Mouse (Mus musculus) ES-E14 (cell line): ENCODE results near the gene Gng3. TPM values are rescaled to one million over a fixed set of nuclear protein-coding genes. Genes with fewer than 3 reads are reported as not detected.
A peak's percentile ranks its signal among the peaks of the same experiment; 100 is the strongest.

Experiments
- DNase-seq: peaks from one replicate; pipeline ENCODE4 v3.0.0-alpha.2; 2013; ENCODE audit warnings: low read depth, low spot score
- H3K27ac ChIP-seq: 2 replicates; pipeline ENCODE4 v1.5.1; 2012; ENCODE audit warnings: low read depth, mild to moderate bottlenecking, low read length, moderate library complexity, mixed read lengths; ENCODE audit not compliant: poor library complexity, insufficient read depth, severe bottlenecking
- H3K36me3 ChIP-seq: 2 replicates; pipeline ENCODE4 v1.6.1; 2012; ENCODE audit warnings: mild to moderate bottlenecking, low read length, moderate library complexity, mixed read lengths; ENCODE audit not compliant: control insufficient read depth, poor library complexity, insufficient read depth, severe bottlenecking
- H3K4me1 ChIP-seq, 2 experiments: fragments of 150-350 bp in 1 of 2; sonication (generic) in 1 of 2; 2 replicates each; pipeline ENCODE4 v1.6.1; 2012; ENCODE audit warnings: low read length in 2 of 2, mild to moderate bottlenecking in 1 of 2, mixed read lengths in 1 of 2; ENCODE audit not compliant: control insufficient read depth in 2 of 2, insufficient read depth in 2 of 2, poor library complexity in 1 of 2
- H3K4me3 ChIP-seq, 2 experiments: fragments of 150-350 bp in 1 of 2; sonication (generic) in 1 of 2; 2 replicates each; pipeline ENCODE4 v1.5.1; 2012; ENCODE audit warnings: low read length in 2 of 2, low read depth in 1 of 2, mild to moderate bottlenecking in 1 of 2, mixed read lengths in 1 of 2; ENCODE audit not compliant: insufficient read depth in 1 of 2, poor library complexity in 1 of 2, severe bottlenecking in 1 of 2
- H3K9ac ChIP-seq: 2 replicates; pipeline ENCODE4 v1.6.1; 2012; ENCODE audit warnings: low read depth, mild to moderate bottlenecking, low read length, mixed read lengths; ENCODE audit not compliant: poor library complexity, insufficient read depth, severe bottlenecking
- H3K9me3 ChIP-seq: fragments of 150-350 bp; sonication (generic); 2 replicates; pipeline ENCODE4 v1.6.1; 2012; ENCODE audit warnings: low read depth, mild to moderate bottlenecking, low read length; ENCODE audit not compliant: control insufficient read depth, insufficient read depth
- CHD2 ChIP-seq: IDR thresholded peaks from 2 replicates; pipeline ENCODE4 v1.6.1; 2014; ENCODE audit warnings: mild to moderate bottlenecking, low read depth, low read length, inconsistent platforms
- HCFC1 ChIP-seq: IDR thresholded peaks from 2 replicates; pipeline ENCODE4 v1.6.1; 2012; ENCODE audit warnings: low read length, inconsistent platforms, borderline replicate concordance; ENCODE audit not compliant: insufficient read depth
- MAFK ChIP-seq: IDR thresholded peaks from 2 replicates; pipeline ENCODE4 v1.6.1; 2014; ENCODE audit warnings: mild to moderate bottlenecking, low read depth, low read length, inconsistent platforms; ENCODE audit not compliant: insufficient read depth
- ZC3H11A ChIP-seq: IDR thresholded peaks from 2 replicates; pipeline ENCODE4 v1.6.1; 2012; ENCODE audit warnings: low read depth, mild to moderate bottlenecking, inconsistent platforms, low read length, borderline replicate concordance
- ZNF384 ChIP-seq: IDR thresholded peaks from 2 replicates; pipeline ENCODE4 v1.6.1; 2012; ENCODE audit warnings: low read depth, low read length, inconsistent platforms
- in situ Hi-C, 2 experiments: fragments of 600-800 bp; cut with MboI; formaldehyde crosslinking; loops; one replicate each; pipeline ENCODE4 v1.15.1; 2025; ENCODE audit warnings: low sequenced_read_pairs in 2 of 2, inconsistent platforms in 1 of 2; ENCODE audit not compliant: unreplicated experiment in 2 of 2
- total RNA-seq: library from RNA; depleted of rRNA; stranded (reverse); fragments of 300-350 nt; gene quantifications from 2 replicates; pipeline ENCODE4 v1.2.3, GENCODE M21; 2012

Gng3 gene
- total RNA-seq, 1 experiment, result 4.5 TPM

GRCm38 (mm10) chr19:8857689-8858088 is 18.7 kb upstream of the Gng3 start:
- H3K27ac ChIP-seq, result no peak overlapping the region
- H3K9me3 ChIP-seq, result no peaks in the 10 kb centered on the region
- H3K36me3 ChIP-seq, result no peaks in the 10 kb centered on the region
- in situ Hi-C loops, result loop anchor here (10.0 to 25.0 kb wide), 2 partner anchors 230 to 237 kb away; partner anchors contain the start of gene Scgb1a1 (in 1 of the 2)
- H3K4me1 ChIP-seq, result no peaks in the 10 kb centered on the region
- H3K9ac ChIP-seq, result no peak overlapping the region
- TF ChIP-seq ZNF384, result no peak
- peak; percentile 97 for TF ChIP-seq MAFK
- peak; percentile 71 for TF ChIP-seq ZC3H11A
- TF ChIP-seq CHD2, result no peak
- no peak for TF ChIP-seq HCFC1
- no peak overlapping the region for H3K4me3 ChIP-seq
- no peak for DNase-seq

GRCm38 (mm10) chr19:8853117-8853516 is 14.1 kb upstream of the Gng3 start:
- H3K4me1 ChIP-seq, result peaks cover 5 to 9% of the 10 kb centered on the region in 2 experiments; a peak in 2 of 4 replicates

DNA sequence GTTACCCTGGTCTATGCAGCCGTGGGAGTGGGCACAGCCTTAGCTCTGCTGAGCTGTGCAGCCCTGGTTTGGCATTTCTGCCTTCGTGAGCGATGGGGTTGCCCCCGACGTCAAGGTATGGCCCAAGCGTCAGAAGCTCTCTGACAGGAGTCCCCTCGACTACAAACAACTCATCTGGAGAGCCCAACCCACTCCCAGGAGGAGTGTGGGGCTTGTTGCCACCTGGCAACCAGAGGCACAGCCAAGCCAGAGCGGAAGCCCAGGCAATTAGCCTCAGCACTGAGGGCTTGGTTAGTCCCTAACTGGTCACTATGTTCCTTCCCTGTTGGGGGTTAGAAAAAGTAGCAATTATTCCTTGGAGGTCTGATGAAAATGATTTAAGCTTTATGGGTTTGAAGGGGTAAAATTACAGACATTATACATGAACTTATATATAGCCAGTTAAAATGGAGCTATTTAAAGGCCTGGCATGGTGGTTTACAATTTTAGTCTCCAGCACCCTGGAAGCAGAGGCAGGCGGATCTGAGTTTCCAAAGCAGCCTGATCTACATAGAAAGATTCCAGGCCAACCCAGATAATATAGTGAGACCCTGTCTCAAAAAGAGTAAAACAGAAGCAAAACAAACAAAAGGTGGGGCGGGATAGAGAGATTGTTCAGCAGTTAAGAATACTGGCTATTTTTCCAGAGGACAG is 13.4 kb upstream of the Gng3 start:
- Histone ChIP-seq H3K9ac (no peak overlapping the region), H3K36me3 (0 out of 2 replicates have a peak, but pooled peaks cover 3% of the 10 kb centered on the region), H3K27ac (no peak overlapping the region), H3K9me3 (no peaks in the 10 kb centered on the region), H3K4me1 (peaks cover 5 to 16% of the 10 kb centered on the region in 2 experiments; a peak in 2 of 4 replicates), H3K4me3 (peak overlapping the region; percentile 29 to 40; a peak in 2 of 4 replicates)
- in situ Hi-C loops, result loop anchor here (10.0 to 25.0 kb wide), 2 partner anchors 235 to 242 kb away; partner anchors contain the start of gene Scgb1a1 (in 1 of the 2)
- DNase-seq, result no peak
- TF ChIP-seq ZNF384, result no peak
- no peak for TF ChIP-seq CHD2
- no peak for TF ChIP-seq MAFK
- TF ChIP-seq ZC3H11A, result no peak
- TF ChIP-seq HCFC1, result no peak

More at GRCm38 (mm10) chr19:8853117-8853516, 14.1 kb upstream of the Gng3 start:
- Histone ChIP-seq H3K9ac (no peak overlapping the region), H3K9me3 (no peaks in the 10 kb centered on the region), H3K36me3 (no peaks in the 10 kb centered on the region), H3K4me3 (no peak overlapping the region), H3K27ac (no peak overlapping the region)
- TF ChIP-seq MAFK (no peak), ZC3H11A (no peak), CHD2 (no peak), HCFC1 (no peak), ZNF384 (no peak)
- in situ Hi-C loops, result loop anchor here (10.0 to 25.0 kb wide), 2 partner anchors 234 to 242 kb away; partner anchors contain the start of gene Scgb1a1 (in 1 of the 2)
- no peak for DNase-seq

DNA sequence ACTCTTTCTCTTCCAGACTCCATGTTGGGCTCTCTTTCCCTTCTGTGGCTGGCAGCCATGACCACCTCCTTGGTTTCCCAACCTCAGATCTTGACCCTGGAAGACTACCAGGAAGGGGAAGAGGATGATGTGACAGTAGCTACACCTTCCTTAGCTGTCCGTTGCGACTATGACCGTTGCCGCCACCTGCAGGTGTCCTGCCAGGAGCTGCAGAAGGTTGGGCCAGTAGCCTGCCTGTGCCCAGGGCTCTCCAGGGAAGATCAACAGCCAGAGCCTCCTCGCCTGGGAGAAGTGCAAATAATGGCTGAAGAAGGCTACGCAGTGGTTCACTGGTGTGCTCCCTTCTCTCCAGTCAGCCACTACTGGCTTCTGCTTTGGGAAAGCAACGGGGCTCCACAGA is 12.6 kb upstream of the Gng3 start:
- Histone ChIP-seq H3K9me3 (no peaks in the 10 kb centered on the region), H3K4me3 (peak overlapping the region; percentile 29 to 40), H3K27ac (no peak overlapping the region), H3K9ac (no peak overlapping the region; the same call in 1 of the 2 replicates), H3K4me1 (peaks cover 5 to 16% of the 10 kb centered on the region in 2 experiments; a peak in 2 of 4 replicates), H3K36me3 (0 out of 2 replicates have a peak, but pooled peaks cover 3% of the 10 kb centered on the region)
- no peak for DNase-seq
- in situ Hi-C loops, result loop anchor here (10.0 to 25.0 kb wide), 2 partner anchors 236 to 243 kb away; partner anchors contain the start of gene Scgb1a1 (in 1 of the 2)
- TF ChIP-seq HCFC1, result no peak
- TF ChIP-seq ZNF384, result no peak
- no peak for TF ChIP-seq ZC3H11A
- TF ChIP-seq MAFK, result no peak
- no peak for TF ChIP-seq CHD2
